Mouse (Mus musculus) liver, embryonic 16.5 days (tissue): Measurements from ENCODE around the gene Tpbg. TPM values are rescaled to one million over a fixed set of nuclear protein-coding genes. Genes with fewer than 3 reads are reported as not detected.
"Not testable (repeated sequence)": the region's sequence is repeated elsewhere in the genome, so short reads cannot be mapped to it uniquely, and the experiment has no call there.

Experiments used
- ATAC-seq: fragments of 200-750 bp; cut with Nextera tagmentation; 2 replicates; pipeline ENCODE4 v1.8.0; 2017; ENCODE audit warnings: low read depth, mild to moderate bottlenecking, moderate number of reproducible peaks, moderate library complexity
- H3K27ac ChIP-seq: fragments of 300-500 bp; sonication (generic); 2 replicates; pipeline ENCODE4 v1.5.1; 2014; ENCODE audit warnings: mild to moderate bottlenecking, low read length
- H3K27me3 ChIP-seq: fragments of 300-500 bp; sonication (generic); 2 replicates; pipeline ENCODE4 v1.6.1; 2014; ENCODE audit warnings: low read depth, low read length, mixed read lengths; ENCODE audit not compliant: control insufficient read depth, insufficient read depth
- H3K36me3 ChIP-seq: fragments of 300-500 bp; sonication (generic); 2 replicates; pipeline ENCODE4 v1.6.1; 2014; ENCODE audit warnings: mild to moderate bottlenecking; ENCODE audit not compliant: control insufficient read depth, insufficient read depth
- H3K4me1 ChIP-seq: fragments of 300-500 bp; sonication (generic); 2 replicates; pipeline ENCODE4 v1.6.1; 2014; ENCODE audit warnings: low read depth, low read length, mixed read lengths; ENCODE audit not compliant: control insufficient read depth
- H3K4me2 ChIP-seq: fragments of 300-500 bp; sonication (generic); 2 replicates; pipeline ENCODE4 v1.6.1; 2014; ENCODE audit warnings: low read depth, low read length, mixed read lengths
- H3K4me3 ChIP-seq: fragments of 300-500 bp; sonication (generic); 2 replicates; pipeline ENCODE4 v1.5.1; 2014; ENCODE audit warnings: low read depth, mild to moderate bottlenecking, low read length
- H3K9ac ChIP-seq: fragments of 300-500 bp; sonication (generic); 2 replicates; pipeline ENCODE4 v1.6.1; 2014; ENCODE audit warnings: low read depth, low read length
- H3K9me3 ChIP-seq: fragments of 300-500 bp; sonication (generic); replicated peaks from 2 replicates; pipeline ENCODE4 v1.6.1; 2016; ENCODE audit warnings: low read length; ENCODE audit not compliant: control insufficient read depth
- WGBS: fragments of 180-500 bp; shearing (Covaris S2); extraction: QIAGEN DNeasy Blood & Tissue Kit; methylation state at CpG from one replicate; pipeline ENCODE4 v1.1.7; 2014; ENCODE audit not compliant: insufficient replicate concordance; 5-methylcytosine and 5-hydroxymethylcytosine counted together
- polyA plus RNA-seq: library from polyadenylated mRNA; unstranded; fragments of >200 nt; fragmentation: Nextera tagmentation; extraction: Ambion mirVana; gene quantifications from 2 replicates; pipeline ENCODE4 v1.2.1, GENCODE M21; 2015

Gene Tpbg
- polyA plus RNA-seq: 0.08 and 0.11 TPM in 2 replicates

DNA sequence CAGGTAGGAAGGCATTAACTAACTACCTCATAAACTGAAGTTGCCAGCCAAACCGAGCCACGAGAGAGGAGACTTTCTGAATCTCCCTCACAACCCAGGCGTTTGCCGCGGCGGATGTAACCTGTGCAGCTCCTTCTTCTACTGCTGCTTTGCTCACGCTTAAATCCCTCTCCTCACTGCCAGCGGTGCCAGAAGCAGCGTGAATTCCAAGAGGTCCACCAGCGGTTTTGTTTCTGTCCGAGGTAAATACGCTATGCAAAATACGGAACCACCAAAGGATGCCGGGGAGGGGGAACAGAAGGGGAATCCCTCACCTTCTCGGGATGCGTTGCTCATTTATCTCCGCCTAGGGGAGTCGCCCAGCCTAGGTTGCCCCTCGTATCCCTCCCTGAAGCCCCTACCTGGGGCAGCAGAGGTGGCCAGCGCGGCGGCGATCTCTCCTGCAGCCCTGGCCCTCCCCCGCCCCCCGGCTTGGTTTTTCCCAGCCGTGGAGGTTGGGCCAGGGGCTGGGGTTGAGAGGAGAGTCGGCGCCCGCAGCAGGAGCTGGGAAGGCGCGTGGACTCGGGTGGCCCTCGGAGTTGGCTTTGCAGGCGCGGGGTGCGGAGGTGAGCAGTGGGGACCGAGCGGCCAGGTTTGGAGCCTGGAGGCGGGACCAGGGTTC, at the start of gene Tpbg:
Tpbg (plus strand) TSS at position 30 of the 661 bp plus-strand sequence.
- Histone ChIP-seq H3K27me3 (peaks cover 48% of the 10 kb centered on the region), H3K36me3 (no peaks in the 10 kb centered on the region), H3K27ac (no peak within 1 kb of the TSS), H3K9ac (no peak within 1 kb of the TSS), H3K4me2 (peak within 1 kb of the TSS; percentile 63), H3K4me3 (peak within 1 kb of the TSS; percentile 54), H3K4me1 (no peaks in the 10 kb centered on the region), H3K9me3 (no peaks in the 10 kb centered on the region)
- WGBS: under 1% methylated on average over 37 of the region's 39 CpGs
- ATAC-seq: peak; percentile 19; the same call in 1 of the 2 replicates

DNA sequence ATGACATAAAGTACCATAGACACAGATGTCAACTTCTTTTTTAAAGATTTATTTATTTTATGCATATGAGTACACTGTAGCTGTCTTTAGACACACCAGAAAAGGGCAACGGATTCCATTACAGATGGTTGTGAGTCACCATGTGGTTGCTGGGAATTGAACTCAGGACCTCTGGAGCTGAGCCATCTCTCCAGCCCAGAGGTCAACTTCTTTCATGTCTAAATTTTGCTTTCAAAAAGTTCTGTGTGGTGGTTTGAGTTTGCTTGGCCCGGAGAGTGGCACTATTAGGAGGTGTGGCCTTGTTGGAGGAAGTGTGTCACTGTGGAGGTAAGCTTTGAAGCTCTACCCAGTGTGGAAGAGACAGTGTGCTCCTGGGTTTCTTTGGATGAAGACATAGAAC, 40.2 kb upstream of the Tpbg start:
- 59% methylated on average over 2 of the region's 2 CpGs for WGBS
- not testable (repeated sequence) for H3K36me3 ChIP-seq, H3K27ac ChIP-seq, ATAC-seq, H3K4me1 ChIP-seq, H3K27me3 ChIP-seq, H3K9ac ChIP-seq, H3K4me2 ChIP-seq, H3K9me3 ChIP-seq, H3K4me3 ChIP-seq

DNA sequence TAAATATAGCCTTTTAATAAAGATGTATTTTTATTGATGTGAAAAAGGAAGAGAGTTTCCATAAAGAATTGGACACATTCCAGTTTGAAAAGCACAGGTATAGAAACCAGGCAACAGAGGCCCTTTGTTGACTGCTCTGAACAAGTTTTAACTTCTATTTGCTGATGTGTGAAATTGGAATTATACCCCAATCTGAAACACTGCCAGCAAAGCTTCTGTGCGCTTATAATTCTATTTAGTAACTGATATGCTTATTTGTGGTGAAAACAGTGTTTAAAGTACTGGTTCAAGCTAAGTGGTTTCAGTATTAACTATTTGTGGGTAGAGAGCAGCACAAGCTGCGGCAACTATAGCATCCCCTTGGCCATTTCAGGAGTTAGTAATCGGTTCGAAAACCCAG, 39.6 kb upstream of the Tpbg start:
- no peak overlapping the region for H3K27ac ChIP-seq
- no peaks in the 10 kb centered on the region for H3K9me3 ChIP-seq
- 69% methylated on average over 4 of the region's 4 CpGs for WGBS
- no peak overlapping the region for H3K4me2 ChIP-seq
- no peaks in the 10 kb centered on the region for H3K36me3 ChIP-seq
- ATAC-seq: no peak
- no peaks in the 10 kb centered on the region for H3K4me1 ChIP-seq
- H3K9ac ChIP-seq: no peak overlapping the region
- H3K4me3 ChIP-seq: no peak overlapping the region
- no peaks in the 10 kb centered on the region for H3K27me3 ChIP-seq

GRCm38 (mm10) chr9:85806411-85806810, 35.8 kb upstream of the Tpbg start:
- Histone ChIP-seq H3K27me3 (no peaks in the 10 kb centered on the region), H3K27ac (no peak overlapping the region), H3K4me1 (no peaks in the 10 kb centered on the region), H3K9me3 (no peaks in the 10 kb centered on the region), H3K4me2 (no peak overlapping the region), H3K36me3 (no peaks in the 10 kb centered on the region), H3K4me3 (no peak overlapping the region), H3K9ac (no peak overlapping the region)
- ATAC-seq: no peak
- WGBS: 76% methylated on average over 6 of the region's 6 CpGs

DNA sequence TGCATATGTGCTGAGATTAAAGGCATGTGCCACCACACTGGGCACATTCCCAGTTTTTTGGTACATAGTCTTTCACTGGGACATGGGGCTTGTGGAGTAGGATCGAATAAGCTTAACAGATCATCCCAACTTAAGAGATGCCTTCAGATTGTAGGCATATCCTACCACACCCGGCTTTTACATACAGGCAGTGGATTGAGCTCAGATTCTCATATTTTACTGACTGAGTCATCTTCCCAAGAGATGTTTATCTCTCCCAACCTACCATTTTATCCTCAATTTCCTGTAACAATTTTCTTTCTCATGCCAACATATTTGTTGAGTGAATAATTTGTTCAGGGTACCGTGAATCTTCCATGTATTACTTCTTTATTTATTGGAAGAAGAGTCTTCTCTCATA, 32.9 kb upstream of the Tpbg start:
- H3K4me3 ChIP-seq: no peak overlapping the region
- no peak overlapping the region for H3K4me2 ChIP-seq
- H3K36me3 ChIP-seq: no peaks in the 10 kb centered on the region
- no peak overlapping the region for H3K27ac ChIP-seq
- H3K9ac ChIP-seq: no peak overlapping the region
- no peaks in the 10 kb centered on the region for H3K4me1 ChIP-seq
- H3K27me3 ChIP-seq: no peaks in the 10 kb centered on the region
- H3K9me3 ChIP-seq: no peaks in the 10 kb centered on the region
- ATAC-seq: no peak
- WGBS: 56% methylated on average over 3 of the region's 3 CpGs

DNA sequence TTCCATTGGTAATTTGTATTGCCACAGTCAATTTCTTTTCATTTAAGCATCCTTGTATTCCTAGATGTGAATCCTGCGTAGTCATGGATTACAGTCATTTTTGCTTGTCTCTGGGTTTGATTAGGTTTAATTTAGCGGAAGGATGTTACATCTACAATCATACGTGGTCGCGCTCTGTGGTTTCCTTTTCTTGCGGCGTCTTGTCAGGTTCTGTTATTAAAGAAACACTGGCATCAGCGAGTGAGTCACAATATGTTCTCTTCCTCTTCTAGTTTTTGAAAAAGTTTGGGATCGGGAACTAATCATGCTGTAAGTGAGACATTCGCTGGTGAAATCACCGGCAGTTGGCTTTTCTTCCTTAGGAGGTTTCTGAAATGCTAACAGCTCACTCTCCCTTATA, 21.4 kb upstream of the Tpbg start:
- H3K4me3 ChIP-seq: no peak overlapping the region
- H3K36me3 ChIP-seq: no peaks in the 10 kb centered on the region
- no peak overlapping the region for H3K9ac ChIP-seq
- H3K27me3 ChIP-seq: no peaks in the 10 kb centered on the region
- ATAC-seq: no peak
- H3K9me3 ChIP-seq: no peaks in the 10 kb centered on the region
- 55% methylated on average over 11 of the region's 11 CpGs for WGBS
- no peaks in the 10 kb centered on the region for H3K4me1 ChIP-seq
- no peak overlapping the region for H3K4me2 ChIP-seq
- H3K27ac ChIP-seq: no peak overlapping the region

DNA sequence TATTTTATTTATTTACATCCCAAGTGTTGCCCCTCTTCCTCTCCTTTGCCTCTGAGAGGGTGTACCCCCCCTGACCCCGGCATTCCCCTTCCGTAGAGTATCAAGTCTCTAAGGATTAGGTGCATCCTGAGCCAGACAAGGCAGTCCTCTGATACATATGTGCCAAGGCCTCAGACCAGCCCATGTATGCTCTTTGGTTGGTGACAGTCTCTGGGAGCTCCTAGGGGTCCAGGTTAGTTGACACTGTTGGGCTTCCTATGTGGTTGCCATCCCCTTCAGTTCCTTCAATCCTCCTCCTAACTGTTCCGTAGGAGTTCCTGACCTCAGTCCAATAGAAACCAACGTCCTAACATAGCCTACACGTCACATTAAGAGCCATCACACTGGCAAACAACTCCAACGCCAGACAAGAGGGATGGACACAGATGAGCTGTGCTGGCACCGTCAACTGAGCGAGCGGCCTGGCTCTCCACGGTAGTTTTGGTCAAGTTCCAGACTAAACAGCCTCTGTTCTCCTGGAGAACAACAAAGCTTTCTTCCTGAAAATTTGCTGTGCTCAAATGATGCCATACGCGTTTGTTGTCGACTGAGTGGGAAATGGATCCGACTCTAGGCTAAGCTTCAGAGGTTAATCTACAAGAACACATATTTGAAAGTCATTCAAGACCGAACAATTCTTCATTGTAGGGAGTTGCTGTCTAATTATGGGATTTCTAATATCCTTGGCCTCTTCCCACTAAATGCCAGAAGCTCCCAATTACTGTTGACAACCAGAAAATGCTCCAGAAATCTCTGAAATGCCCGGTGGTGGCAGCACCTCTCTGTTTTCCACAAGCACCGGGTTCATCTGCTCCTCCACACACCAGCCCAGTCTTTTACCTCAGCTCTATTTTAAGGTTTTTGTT, 6.4 kb upstream of the Tpbg start:
- Histone ChIP-seq H3K36me3 (no peaks in the 10 kb centered on the region), H3K4me2 (no peak overlapping the region), H3K4me3 (no peak overlapping the region), H3K4me1 (no peaks in the 10 kb centered on the region), H3K9ac (no peak overlapping the region), H3K27me3 (peaks cover 4% of the 10 kb centered on the region), H3K27ac (no peak overlapping the region), H3K9me3 (no peaks in the 10 kb centered on the region)
- ATAC-seq: no peak
- 67% methylated on average over 17 of the region's 17 CpGs for WGBS

GRCm38 (mm10) chr9:85839626-85840025, 2.6 kb upstream of the Tpbg start:
- Histone ChIP-seq H3K27ac (no peak overlapping the region), H3K4me3 (no peak overlapping the region), H3K4me2 (no peak overlapping the region), H3K27me3 (peaks cover 41% of the 10 kb centered on the region), H3K9ac (no peak overlapping the region), H3K4me1 (no peaks in the 10 kb centered on the region), H3K9me3 (no peaks in the 10 kb centered on the region), H3K36me3 (no peaks in the 10 kb centered on the region)
- WGBS: 49% methylated on average over 3 of the region's 3 CpGs
- no peak for ATAC-seq

GRCm38 (mm10) chr9:85841891-85842290, 289 bp upstream of the Tpbg start:
- no peaks in the 10 kb centered on the region for H3K36me3 ChIP-seq
- no peaks in the 10 kb centered on the region for H3K9me3 ChIP-seq
- H3K4me2 ChIP-seq: peak overlapping the region; percentile 63
- H3K27ac ChIP-seq: no peak overlapping the region
- peaks cover 48% of the 10 kb centered on the region for H3K27me3 ChIP-seq
- ATAC-seq: no peak
- no peak overlapping the region for H3K9ac ChIP-seq
- no peaks in the 10 kb centered on the region for H3K4me1 ChIP-seq
- H3K4me3 ChIP-seq: peak overlapping the region; percentile 54
- 3% methylated on average over 16 of the region's 16 CpGs for WGBS
